Comparison of ENCODE assay signal across 28 mouse cellular contexts in genomic region chr10:5056243-5056735, GRCm38 (mm10). TPM values are rescaled to one million over a fixed set of nuclear protein-coding genes. Genes with fewer than 3 reads are reported as not detected.
DNase-seq lines count a peak whose midpoint lies in the region; ATAC-seq and TF ChIP-seq lines count a peak whose summit lies in the region.
"Had no signal": no experiment of that assay in that cellular context is flagged by ENCODE, and none has a peak within 500 bp of the region (broad histone marks: within the 10 kb centered on the region; RNA-seq: fewer than 3 reads in every experiment).

No protein-coding gene starts in this region.

- H3K9ac ChIP-seq in hindbrain, postnatal 0 days (replicated peaks; ENCODE audit: low read length): no peak overlapping the region
- H3K9ac ChIP-seq in midbrain, embryonic 14.5 days (replicated peaks; ENCODE audit: low read length): no peak overlapping the region
- H3K9ac ChIP-seq: forebrain, postnatal 0 days; limb, embryonic 12.5 days; liver, embryonic 12.5 days had no signal

- peak; percentile 63; the same call in 1 of the 2 replicates for ATAC-seq in hindbrain, postnatal 0 days
- peak; percentile 62; the same call in 1 of the 2 replicates for ATAC-seq in midbrain, embryonic 14.5 days (ENCODE audit: low FRiP score, low TSS enrichment)
- ATAC-seq: forebrain, postnatal 0 days; liver, embryonic 12.5 days had no signal

- H3K36me3 ChIP-seq in hindbrain, postnatal 0 days (ENCODE audit: insufficient read depth, low read length): peaks cover 6% of the 10 kb centered on the region; the same call in 1 of the 2 replicates
- H3K36me3 ChIP-seq in hindbrain, embryonic 10.5 days: no peaks in the 10 kb centered on the region
- no peaks in the 10 kb centered on the region for H3K36me3 ChIP-seq in midbrain, embryonic 14.5 days (ENCODE audit: control insufficient read depth, insufficient read depth, low read length)

- peak; percentile 20 for DNase-seq in hindbrain, postnatal 0 days (ENCODE audit: low spot score)
- DNase-seq in hindbrain, embryonic 10.5 days (ENCODE audit: low spot score): no peak
- peak; percentile 40 for DNase-seq in midbrain, embryonic 14.5 days
- DNase-seq in retina, postnatal 1 day: peak; percentile 66
- no peak for DNase-seq in kidney, postnatal 4 days
- DNase-seq in adrenal gland, postnatal 14 days: no peak
- DNase-seq: adrenal gland, postnatal 10 days; B cell, adult 2 months; cerebellum, adult 11-12 months; cerebellum, postnatal 10 days; forebrain, postnatal 0 days; gastrocnemius, adult 2 months; kidney, adult 2 months; kidney, postnatal 14 days; lung, adult 18-20 months; lung, postnatal 10 days; right cerebral cortex, postnatal 14 days; thymus, postnatal 14 days had no signal

- H3K4me3 ChIP-seq in hindbrain, postnatal 0 days (ENCODE audit: low read length): no peak overlapping the region
- no peak overlapping the region for H3K4me3 ChIP-seq in hindbrain, embryonic 10.5 days
- no peak overlapping the region for H3K4me3 ChIP-seq in bone marrow macrophage, adult 2 months (ENCODE audit: insufficient read depth, low read length)
- no peak overlapping the region for H3K4me3 ChIP-seq in midbrain, embryonic 14.5 days (replicated peaks; ENCODE audit: low read depth, low read length)
- H3K4me3 ChIP-seq: gastrocnemius, adult 2 months; layer of hippocampus, adult 2 months; limb, embryonic 12.5 days; liver, embryonic 12.5 days had no signal

- no peaks in the 10 kb centered on the region for H3K9me3 ChIP-seq in hindbrain, postnatal 0 days (ENCODE audit: low read length)
- H3K9me3 ChIP-seq in hindbrain, embryonic 10.5 days: no peaks in the 10 kb centered on the region
- no peaks in the 10 kb centered on the region for H3K9me3 ChIP-seq in midbrain, embryonic 14.5 days (ENCODE audit: control insufficient read depth, low read length)
- H3K9me3 ChIP-seq: limb, embryonic 12.5 days; liver, embryonic 12.5 days had no signal

- WGBS in hindbrain, postnatal 0 days: 34% methylated on average over 10 of the region's 10 CpGs
- 55% methylated on average over 10 of the region's 10 CpGs for WGBS in hindbrain, embryonic 10.5 days
- WGBS in midbrain, embryonic 14.5 days: 24% methylated on average over 10 of the region's 10 CpGs

- H3K27ac ChIP-seq in hindbrain, postnatal 0 days: no peak overlapping the region
- H3K27ac ChIP-seq in hindbrain, embryonic 10.5 days: no peak overlapping the region
- peak overlapping the region; percentile 61 for H3K27ac ChIP-seq in bone marrow macrophage, adult 2 months (ENCODE audit: insufficient read depth, low read depth, low read length)
- H3K27ac ChIP-seq in midbrain, embryonic 14.5 days (replicated peaks; ENCODE audit: low read depth, low read length): no peak overlapping the region
- H3K27ac ChIP-seq: layer of hippocampus, adult 2 months; limb, embryonic 12.5 days; liver, embryonic 12.5 days had no signal

- H3K27me3 ChIP-seq in hindbrain, postnatal 0 days (ENCODE audit: insufficient read depth, low read length): no peaks in the 10 kb centered on the region
- H3K27me3 ChIP-seq in hindbrain, embryonic 10.5 days (ENCODE audit: insufficient read depth, poor library complexity, severe bottlenecking): no peaks in the 10 kb centered on the region
- no peaks in the 10 kb centered on the region for H3K27me3 ChIP-seq in midbrain, embryonic 14.5 days (ENCODE audit: control insufficient read depth, insufficient read depth, low read length)
- H3K27me3 ChIP-seq: limb, embryonic 12.5 days; liver, embryonic 12.5 days had no signal

- H3K4me2 ChIP-seq in hindbrain, postnatal 0 days (ENCODE audit: low read depth, low read length): no peak overlapping the region
- H3K4me2 ChIP-seq in midbrain, embryonic 14.5 days (ENCODE audit: low read length): no peak overlapping the region
- H3K4me2 ChIP-seq: limb, embryonic 12.5 days; liver, embryonic 12.5 days had no signal

- TF ChIP-seq POLR2A in bone marrow macrophage, adult 2 months (IDR thresholded peaks at IDR 0.05; ENCODE audit: borderline replicate concordance, low read depth, low read length): no peak

- no peak for TF ChIP-seq CTCF in hindbrain, postnatal 0 days (IDR thresholded peaks at IDR 0.05; ENCODE audit: low read depth)
- TF ChIP-seq CTCF in bone marrow macrophage, adult 2 months (IDR thresholded peaks at IDR 0.05; ENCODE audit: low read depth, low read length): no peak

- H3K4me1 ChIP-seq in hindbrain, postnatal 0 days (ENCODE audit: insufficient read depth, low read length): no peaks in the 10 kb centered on the region
- peaks cover 10% of the 10 kb centered on the region for H3K4me1 ChIP-seq in hindbrain, embryonic 10.5 days (replicated peaks)
- H3K4me1 ChIP-seq in bone marrow macrophage, adult 2 months (ENCODE audit: control insufficient read depth, insufficient read depth, low read length): peaks cover 19% of the 10 kb centered on the region
- no peaks in the 10 kb centered on the region for H3K4me1 ChIP-seq in midbrain, embryonic 14.5 days (ENCODE audit: control insufficient read depth, insufficient read depth, low read length)
- H3K4me1 ChIP-seq: limb, embryonic 12.5 days; liver, embryonic 12.5 days had no signal

RNA-seq across cellular contexts. Expression of gene Gm10097, which starts 12.7 kb away (rescaled TPM):
- not detected in 2 replicates for total RNA-seq in hindbrain, postnatal 0 days (2014; rRNA removed)
- polyA plus RNA-seq in hindbrain, postnatal 0 days (2015; fragmentation: Nextera tagmentation; extraction: Ambion mirVana): 0.06 and 0.08 TPM in 2 replicates
- 0.12 and 0.16 TPM in 2 replicates for polyA plus RNA-seq in hindbrain, embryonic 10.5 days (2016; fragmentation: Nextera tagmentation; extraction: Ambion mirVana)
- not detected in 2 replicates for polyA plus RNA-seq in bone marrow macrophage, adult 2 months (2012; ENCODE audit: insufficient read depth, insufficient read length, missing spikeins)
- 0.15 and 0.26 TPM in 2 replicates for polyA plus RNA-seq in midbrain, embryonic 14.5 days (2014; fragmentation: Nextera tagmentation; extraction: Ambion mirVana)
- total RNA-seq in adrenal gland, postnatal 14 days (2021): not detected in 2 replicates
- total RNA-seq: layer of hippocampus, adult 2 months; layer of hippocampus, postnatal 25 days; left cerebral cortex, postnatal 10 days; neutrophil, adult 5-6 weeks had no signal
- polyA plus RNA-seq: cortical plate, adult 2 months; forebrain, postnatal 0 days; kidney, adult 2 months; liver, embryonic 12.5 days; spleen, adult 2 months; testis, adult 2 months had no signal

Comparison
In these comparisons a context has a peak if more than half of its experiments do, and no peak if none do; other contexts are left out.
1. DNase-seq: peak in hindbrain, postnatal 0 days (single experiment), midbrain, embryonic 14.5 days (single experiment) and retina, postnatal 1 day (single experiment); none in hindbrain, embryonic 10.5 days (single experiment), kidney, postnatal 4 days (0 of 2) and adrenal gland, postnatal 14 days (single experiment).